Mouse (Mus musculus): Measurements from ENCODE around the gene Maip1.

- no peak for TF ChIP-seq POLR2A (IDR thresholded peaks at IDR 0.05; ENCODE audit: control insufficient read depth, low read depth, low read length)
- TF ChIP-seq CTCF (IDR thresholded peaks at IDR 0.05; ENCODE audit: control insufficient read depth, insufficient read depth, insufficient replicate concordance, low read depth, low read length): no peak
Measured at GRCm38 (mm10) chr1:57445679-57446078, 39.6 kb downstream of the Maip1 start.

All from testis, adult 2 months (tissue).